Mouse (Mus musculus) testis, adult 2 months (tissue): ENCODE measurements around the gene Pcmt1.

ENCODE experiments used
- CTCF ChIP-seq: fragments of 200-500 bp; IDR thresholded peaks from 2 replicates; pipeline ENCODE4 v1.5.1; 2012; ENCODE audit warnings: low read depth, mild to moderate bottlenecking, inconsistent platforms, low read length, moderate library complexity; ENCODE audit not compliant: control insufficient read depth, insufficient read depth, insufficient replicate concordance
- POLR2A ChIP-seq: fragments of 200-500 bp; IDR thresholded peaks from 2 replicates; pipeline ENCODE4 v1.6.1; 2012; ENCODE audit warnings: low read depth, mild to moderate bottlenecking, inconsistent platforms, low read length, moderate library complexity; ENCODE audit not compliant: control insufficient read depth

- TF ChIP-seq POLR2A (no peak), CTCF (no peak)
Observed at GRCm38 (mm10) chr10:7582157-7582890, 98.6 kb downstream of the Pcmt1 start.
